Mouse (Mus musculus): ENCODE measurements at regions not wholly inside any gene's neighbourhood (a gene's known extent, or its start where the extent isn't known, plus 50 kb on each side); places are given as distances from the start of the nearest gene placed in this dataset.
"Not testable (repeated sequence)": the region's sequence is repeated elsewhere in the genome, so short reads cannot be mapped to it uniquely, and the experiment has no call there.

DNA sequence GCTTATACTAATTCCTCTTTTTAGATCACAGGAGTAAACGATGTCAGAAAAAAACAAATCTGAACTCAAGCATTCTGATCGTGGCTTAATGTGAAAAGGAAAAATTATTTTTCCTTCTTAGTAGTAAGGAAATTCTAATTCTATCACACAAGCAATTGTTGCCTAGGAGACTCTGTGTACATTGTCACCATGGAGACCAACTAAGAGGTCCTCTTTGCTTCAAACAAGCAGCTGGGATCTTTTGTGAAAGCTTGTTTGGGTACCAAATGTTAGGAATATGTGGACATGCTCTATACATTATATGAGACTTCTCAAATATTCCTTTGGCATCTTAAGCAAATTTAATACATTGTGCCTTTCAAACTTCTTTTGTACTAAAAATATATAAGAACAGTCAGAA, 345.9 kb upstream of the Atp10a start:
- no peak for DNase-seq (ENCODE audit: low spot score in 2 of 2)

DNA sequence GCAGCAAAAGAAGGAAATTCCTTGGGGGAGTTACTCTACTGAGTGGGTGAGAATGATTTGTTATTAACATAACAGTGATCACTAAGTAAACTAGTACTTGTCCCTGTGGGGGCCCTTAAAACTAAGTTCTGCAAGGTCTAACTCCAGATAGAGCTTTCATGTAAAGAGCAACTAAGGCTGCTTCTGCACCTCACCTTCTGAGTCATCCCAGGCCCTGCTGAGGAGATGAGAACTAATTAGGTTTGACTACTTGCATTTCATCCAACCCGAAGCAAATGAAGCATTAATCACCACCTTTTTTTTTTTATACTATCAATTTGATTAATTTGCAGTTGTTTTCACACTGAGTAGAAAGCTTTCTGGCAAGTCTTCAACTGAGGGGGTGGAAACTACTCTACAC, 333.6 kb upstream of the Atp10a start:
- no peak for DNase-seq (ENCODE audit: low spot score in 2 of 2)

DNA sequence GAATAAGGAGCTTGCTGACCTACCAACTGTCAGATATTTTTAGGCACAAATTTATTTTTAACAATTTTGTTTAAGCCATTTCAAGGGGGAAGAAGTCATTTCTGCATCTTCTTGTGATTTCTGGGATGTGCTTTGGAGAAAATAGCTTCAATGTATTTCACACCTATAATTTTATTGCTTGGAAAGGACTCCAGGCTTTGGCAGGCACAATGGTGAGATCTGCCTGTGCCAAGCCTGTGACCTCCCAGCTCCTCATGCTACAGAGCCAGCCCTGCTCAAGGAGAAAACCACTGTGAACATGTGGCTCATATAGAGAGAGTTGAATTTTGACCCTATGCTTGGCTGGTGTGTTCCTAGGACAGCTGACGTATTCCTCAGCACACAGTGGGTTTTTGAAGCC, 288.6 kb upstream of the Atp10a start:
- peak in 1 of 2 experiments; percentile 5 for DNase-seq (ENCODE audit: low spot score in 2 of 2)

DNA sequence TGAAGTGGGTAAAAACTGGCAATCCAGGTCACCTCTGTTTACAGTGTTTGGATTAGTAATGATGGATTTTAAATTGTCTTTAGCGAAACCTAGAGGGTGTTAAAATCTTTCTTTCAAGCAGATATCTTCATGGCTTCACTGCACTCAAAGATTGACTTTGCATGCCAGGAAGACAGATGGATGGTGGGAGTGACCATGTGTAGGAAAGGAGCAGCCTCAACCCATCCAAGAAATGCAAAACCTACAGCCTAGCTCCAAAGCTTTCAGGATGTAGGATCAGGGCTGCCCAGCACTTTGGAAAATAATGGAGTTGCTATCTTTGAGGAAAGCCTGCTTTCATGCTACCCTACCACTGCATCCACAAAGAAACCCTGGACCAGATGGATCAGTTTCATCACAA, 272.6 kb upstream of the Atp10a start:
- DNase-seq (ENCODE audit: low spot score in 2 of 2), result peak; percentile 60 to 66

DNA sequence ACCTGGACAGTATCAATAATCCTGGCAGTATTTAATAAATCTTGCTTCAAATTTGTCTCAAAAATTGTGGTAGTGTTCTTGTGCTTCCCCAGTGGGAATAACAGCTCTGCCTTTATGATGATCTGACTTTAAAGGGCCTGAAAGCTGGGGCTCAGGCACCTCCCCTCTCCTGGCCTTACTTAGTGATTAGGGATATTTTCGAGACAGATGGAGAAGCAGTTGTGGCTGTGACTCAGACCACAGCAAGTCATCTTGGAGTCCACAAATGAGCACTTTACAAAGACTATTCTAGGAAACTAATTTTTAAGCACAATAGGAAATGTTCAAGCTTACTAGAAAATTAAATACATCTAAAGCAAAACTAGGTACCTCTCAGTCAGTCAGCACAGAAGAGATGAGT, 267.6 kb upstream of the Atp10a start:
- DNase-seq (ENCODE audit: low spot score in 2 of 2), result no peak

DNA sequence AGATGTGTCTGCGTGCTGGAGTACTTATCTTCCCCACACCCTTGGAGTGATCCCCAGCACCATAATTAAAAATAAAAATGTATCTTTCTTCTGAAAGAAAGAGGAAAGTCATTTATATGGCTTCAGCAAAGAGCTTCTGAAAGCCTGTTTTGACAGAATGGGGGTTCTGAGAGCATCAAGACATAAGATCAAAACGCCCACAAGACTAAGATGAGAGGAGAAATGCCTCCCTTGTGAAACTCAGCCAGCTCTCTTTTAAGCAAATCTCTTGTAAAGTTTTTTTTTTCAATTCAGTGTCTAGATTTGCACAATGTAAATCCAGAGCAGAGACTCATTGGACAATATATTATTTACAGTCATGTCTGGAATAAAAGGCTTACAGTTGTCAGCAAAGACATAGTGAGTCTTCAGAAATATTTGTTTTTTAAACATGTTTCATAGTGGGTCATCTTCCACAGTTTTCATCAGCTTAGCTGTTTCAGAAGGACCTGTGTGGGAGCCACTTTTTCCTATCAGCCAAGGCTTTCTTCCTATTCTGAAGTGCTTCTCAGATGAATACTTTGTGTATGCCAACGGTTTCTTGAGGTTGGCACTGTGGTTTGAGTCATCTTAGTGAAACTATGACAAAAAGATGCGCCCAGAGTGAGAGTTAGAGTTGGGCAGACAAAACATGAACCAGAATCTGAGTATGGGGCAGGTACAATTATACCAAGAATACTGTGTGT, 263.4 kb upstream of the Atp10a start:
- no peak for DNase-seq (ENCODE audit: low spot score in 2 of 2)

DNA sequence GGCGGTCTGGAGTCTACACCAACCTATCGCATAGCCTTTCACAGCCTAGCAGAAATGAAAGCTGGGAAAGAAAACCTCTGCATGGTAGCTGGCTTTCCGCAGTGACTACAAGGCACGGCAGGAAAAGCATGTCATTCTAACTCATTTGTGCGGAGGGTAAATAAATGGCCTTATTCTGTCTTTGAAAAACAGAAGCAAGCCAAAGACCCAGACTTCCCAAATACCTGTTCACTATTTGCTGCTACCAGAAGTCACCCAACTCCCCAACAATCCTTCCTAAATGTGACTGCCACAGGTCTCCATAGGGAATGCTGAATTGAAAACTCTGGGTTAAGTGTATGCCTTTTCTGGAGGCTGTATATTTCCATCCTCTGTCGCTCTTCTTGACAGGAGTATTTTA, 258.0 kb upstream of the Atp10a start:
- no peak for DNase-seq (ENCODE audit: low spot score in 2 of 2)

DNA sequence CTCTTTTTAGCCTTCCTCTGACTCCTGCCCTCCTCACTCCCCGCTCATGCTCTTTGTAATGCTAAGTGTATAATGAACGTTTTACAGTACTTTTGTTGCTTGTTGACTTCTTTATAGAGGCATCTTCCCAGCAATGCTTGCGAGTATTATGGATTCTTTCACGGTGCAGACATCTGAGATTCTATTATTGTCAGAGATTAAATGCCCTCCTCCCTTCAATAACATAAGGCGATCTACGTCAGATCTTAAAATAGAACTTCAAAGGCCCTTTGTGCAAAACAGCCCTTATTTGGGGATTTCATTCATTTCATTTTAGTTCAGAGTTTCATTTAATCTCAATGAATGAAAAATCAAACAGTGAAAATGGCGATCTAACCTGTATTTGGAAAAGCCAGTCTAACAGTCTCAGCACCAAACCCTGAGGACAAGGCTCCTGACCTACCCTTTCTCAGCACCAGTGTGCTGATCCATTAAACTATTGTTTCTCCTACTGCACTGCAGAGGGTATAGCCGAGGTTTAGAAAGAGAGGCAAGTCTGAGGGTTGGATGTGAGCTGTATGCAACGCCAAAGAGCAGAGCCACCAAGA, 257.3 kb upstream of the Atp10a start:
- DNase-seq (ENCODE audit: low spot score in 2 of 2), result no peak

DNA sequence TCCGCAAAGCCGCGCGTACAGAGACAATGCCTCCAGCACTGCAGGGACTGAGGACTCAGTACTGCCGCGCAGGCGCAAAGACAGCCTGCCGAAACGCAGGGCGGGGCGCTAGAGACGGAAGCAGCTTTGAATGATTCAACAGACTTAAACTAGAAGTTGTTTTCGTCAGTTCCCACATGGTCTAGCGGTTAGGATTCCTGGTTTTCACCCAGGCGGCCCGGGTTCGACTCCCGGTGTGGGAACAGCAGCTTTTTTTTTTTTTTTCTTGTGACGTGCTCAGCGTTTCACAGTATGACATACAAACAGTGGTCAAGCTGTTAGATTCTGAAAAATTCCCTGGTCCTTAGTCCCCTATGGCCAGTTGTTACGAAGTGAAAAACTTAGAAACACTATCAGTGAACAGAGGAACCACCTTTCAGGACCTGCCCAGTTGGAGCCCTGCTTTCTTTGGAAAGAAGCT, 256.8 kb upstream of the Atp10a start:
- peak; percentile 91 to 94 for DNase-seq (ENCODE audit: low spot score in 2 of 2)

DNA sequence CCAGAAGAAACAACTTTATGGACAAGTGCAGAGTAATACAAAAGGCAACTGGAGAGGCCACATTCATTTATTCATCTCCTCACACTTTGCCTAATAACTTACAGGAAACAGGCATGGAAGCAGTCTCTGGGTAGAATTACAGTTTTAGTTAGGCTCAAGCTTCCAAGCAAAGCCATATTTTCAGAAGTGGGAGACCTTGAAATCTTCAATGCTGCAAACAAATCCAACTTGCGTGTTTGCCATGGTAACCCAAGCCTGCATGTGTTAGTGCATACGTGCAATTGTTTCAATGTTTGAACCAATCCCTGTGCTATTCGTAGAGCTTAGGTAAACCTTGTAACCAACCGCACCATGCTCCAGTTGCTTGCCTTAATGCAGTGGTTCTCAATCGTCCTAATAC, 256.3 kb upstream of the Atp10a start:
- DNase-seq (ENCODE audit: low spot score in 2 of 2), result no peak

DNA sequence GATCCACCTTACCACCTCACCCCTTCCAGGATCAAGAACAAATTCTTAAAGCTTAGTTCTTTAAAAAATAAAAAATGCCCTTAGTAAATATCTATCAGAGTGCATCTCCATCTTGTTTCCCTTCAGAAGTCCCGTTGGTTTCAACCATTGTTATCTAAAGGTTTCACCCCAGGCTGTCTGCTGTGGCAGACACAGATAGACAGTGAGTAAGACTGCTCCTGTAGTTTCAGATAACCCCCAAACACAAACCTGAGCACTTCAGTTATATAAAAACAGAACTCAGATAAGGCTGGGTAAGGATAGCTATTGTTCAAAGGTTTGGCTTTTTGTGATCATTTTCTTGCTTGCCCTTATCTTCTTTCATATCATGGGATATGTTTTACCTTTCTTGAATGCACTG, 255.4 kb upstream of the Atp10a start:
- DNase-seq (ENCODE audit: low spot score in 2 of 2), result no peak

DNA sequence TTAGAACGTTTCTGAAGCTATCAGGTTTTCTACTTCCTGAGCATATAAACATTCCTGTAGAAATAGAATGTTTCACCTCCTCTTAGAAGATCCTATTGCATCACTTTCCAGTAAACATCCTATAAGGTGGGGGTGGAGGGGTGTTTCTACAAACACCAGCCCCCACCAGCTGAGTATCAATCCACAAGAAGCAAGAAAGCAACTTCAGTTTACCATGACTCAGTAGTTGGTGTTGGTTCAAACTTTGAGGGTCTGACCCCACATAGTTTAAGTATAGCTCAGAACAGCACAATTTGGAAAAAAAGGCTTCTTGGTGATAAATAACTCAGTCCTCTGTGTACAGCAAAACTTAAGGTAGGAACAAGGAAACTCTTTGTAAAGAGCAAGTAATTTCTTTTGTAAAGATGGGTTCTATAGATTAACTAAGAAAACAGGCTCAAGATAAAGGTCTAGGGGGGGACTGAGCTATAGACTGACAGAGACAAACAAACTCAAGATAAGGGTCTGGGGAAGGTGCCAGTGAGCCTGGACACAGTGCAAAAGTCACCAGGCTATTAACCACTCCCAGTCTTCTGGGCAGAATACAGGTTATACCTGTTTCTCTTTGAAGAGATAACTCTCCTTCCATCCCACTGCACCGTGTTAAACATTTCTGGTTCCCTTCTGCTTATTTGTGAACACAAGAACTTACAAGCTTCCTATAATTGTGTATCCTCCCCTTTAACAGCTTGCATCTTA, 218.9 kb upstream of the Atp10a start:
- DNase-seq (ENCODE audit: low spot score in 2 of 2), result no peak

DNA sequence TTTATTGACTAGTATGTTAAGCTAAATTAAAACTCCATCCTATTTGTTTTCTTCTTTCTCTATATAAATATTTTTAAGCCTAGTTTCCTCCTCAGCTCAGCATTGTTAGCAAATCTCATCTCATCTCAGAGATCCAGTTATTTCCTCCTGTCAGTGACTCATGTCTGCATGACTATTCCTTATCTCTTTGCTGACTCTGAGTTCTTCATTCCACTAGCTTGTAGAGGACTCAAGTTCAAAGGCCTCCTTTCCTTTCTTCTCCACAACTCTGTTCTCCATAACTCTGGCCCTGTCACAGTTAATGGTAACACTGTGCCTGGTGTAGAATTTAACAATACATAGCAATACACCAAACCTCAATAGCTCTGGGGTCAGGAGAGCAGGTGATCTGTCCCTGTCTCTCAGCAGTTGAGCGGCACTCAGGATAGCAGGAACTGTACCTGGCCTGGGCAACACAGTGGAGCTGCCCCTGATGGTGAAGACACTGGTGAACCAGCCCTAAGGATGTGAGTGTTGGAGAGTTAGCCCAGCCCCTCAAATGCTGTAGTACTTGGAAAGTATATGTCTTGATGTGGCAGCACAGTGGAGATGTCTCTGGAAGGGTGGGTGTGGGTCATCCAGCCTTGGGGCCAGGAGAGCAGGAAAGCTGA, 213.3 kb upstream of the Atp10a start:
- no peak for DNase-seq (ENCODE audit: low spot score in 2 of 2)

DNA sequence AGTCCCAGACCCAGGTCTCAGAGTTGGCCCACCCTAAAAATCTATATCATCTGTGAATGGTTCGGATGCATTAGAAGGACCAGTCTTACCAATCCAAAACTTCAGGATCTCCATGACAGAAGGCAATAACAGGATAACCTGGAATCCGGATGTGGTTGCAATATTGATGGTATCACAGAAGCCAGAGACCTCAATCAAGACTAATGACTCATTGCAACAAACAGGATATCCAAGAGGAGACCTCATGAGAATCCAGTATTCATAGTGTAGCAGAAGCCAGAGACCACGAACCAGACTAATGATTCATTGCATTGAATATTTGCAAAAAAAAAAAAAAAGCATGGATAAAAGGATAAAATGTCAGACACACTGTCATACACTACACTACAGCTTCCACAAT, 212.7 kb upstream of the Atp10a start:
- DNase-seq (ENCODE audit: low spot score in 2 of 2), result no peak

DNA sequence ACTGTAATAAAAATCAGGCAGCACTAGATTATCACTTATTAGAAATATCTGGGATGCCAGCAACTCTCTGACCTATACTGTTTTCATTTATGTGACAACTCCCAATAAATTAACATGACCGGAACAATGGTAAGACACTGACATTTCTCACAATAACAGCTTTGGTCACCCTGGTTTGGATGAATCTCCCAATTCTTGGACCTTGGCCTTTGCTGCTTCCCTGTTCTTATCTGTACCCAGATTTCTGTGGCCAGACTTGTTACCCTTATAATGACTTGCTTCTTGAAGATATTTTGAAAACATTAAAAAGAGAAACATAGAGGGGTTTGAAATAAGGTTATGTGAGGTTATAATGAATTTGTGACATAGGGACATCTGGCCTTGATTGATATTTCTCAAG, 210.2 kb upstream of the Atp10a start:
- no peak for DNase-seq (ENCODE audit: low spot score in 2 of 2)

DNA sequence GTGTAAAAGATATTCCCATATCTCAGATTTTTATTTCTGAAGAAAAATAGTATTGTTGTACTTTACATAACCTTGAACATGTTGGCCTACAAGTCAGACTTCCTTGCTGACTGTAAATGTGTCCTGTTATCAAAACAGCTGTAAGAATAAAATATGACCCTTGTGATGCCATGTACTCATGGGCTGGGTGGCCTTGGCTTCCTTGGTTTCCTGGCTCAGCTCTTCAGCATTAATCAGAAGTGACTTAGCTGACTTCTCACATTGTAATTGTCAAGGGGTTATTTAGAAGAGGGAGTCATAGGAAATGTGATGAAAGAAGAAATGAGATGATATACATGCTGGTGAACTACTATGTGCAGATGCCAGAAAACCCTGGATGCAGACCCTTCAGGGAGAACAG, 209.7 kb upstream of the Atp10a start:
- no peak for DNase-seq (ENCODE audit: low spot score in 2 of 2)

DNA sequence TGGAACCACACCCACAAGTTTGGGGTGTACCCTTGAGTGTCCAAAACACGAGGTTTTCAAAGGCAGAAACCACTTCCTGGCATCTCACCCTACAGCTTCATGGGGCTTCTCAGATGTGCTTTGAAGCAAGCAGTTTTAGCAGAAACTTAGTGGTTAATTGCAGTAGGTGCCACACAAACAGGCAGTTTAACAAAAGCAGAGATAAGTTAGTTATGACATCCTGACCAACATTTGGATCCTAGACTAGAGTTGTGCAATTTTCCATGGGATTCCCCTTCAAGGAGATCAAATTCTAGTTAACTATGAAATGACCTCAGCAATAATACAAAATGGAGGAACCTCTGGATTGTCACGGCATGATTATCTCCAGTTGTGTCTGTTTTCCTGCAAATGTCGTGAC, 207.2 kb upstream of the Atp10a start:
- no peak for DNase-seq (ENCODE audit: low spot score in 2 of 2)

DNA sequence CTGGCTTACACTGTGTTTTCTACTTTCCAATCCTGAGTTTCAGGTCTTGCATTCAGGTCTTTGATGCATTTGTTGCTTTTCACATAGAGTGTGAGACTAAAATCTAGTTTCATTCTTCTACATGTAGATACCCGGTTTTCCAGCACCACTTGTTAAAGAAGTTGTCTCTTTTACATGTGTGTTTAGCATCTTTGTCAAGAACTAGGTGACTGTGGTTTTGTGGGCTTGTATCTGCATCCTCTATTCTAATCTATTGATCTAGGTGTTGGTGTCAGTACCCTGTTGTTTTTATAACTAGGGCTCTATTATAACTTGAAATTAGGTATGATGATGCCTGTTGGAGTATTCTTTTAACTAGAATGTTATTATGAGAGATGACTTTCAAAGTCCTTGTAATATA, 204.0 kb upstream of the Atp10a start:
- no peak for DNase-seq (ENCODE audit: low spot score in 2 of 2)

DNA sequence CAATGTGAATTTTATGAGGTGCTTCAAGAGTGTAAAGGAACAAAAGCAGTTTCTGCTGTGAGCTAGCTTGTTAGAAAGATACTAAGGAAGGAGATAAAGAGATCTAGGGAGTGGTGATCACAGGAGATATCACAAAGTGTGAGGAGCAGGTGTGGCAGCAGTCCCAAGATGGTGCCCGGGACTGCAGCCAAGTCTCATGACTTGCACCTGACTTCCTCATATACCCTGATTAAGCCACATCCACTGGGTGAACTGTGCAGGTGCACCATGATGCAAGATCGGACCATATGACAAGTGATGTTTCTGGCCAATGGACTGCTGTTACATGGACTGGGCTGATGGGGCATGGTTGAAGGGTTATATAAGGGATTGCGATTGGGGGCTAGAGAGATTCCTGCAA, 197.8 kb upstream of the Atp10a start:
- DNase-seq (ENCODE audit: low spot score in 2 of 2), result not testable (repeated sequence)

DNA sequence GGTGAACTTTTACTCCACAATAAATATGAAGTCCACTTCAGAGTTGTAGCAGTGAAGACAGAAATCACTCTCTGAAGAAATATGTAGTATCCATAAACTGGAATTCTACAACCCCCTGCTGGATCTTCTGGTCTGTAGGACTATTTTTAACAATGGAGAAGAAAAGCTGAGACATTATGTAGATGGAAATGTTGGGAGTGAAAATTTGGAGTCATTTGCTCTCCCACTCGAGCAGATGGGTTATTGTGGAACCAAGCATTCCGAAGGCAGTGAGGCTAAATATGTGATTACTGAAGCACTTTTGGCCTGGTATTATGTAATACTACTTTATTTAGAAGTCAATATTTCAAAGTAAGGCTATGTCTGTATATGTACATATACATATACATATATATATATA, 195.0 kb upstream of the Atp10a start:
- peak in 1 of 2 experiments; percentile 25 for DNase-seq (ENCODE audit: low spot score in 2 of 2)

DNA sequence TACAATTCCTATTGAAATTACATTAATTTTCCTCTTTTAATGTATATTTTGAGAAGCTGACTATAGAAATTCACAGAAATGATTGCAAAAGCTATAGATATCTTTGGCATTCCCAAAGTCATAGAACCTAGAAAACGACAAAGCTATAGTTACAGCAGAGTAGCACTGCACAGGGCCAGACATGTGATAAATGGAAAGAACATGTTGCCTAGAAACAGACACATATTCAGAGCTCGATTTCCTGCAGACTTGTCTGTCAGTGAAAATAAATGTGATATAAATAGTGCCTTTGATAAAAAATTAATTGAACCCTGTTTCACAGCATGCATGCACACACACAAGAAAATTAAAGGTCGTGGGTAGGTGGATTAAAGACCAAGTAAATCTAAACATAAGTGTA, 182.8 kb upstream of the Atp10a start:
- DNase-seq (ENCODE audit: low spot score in 2 of 2), result peak; percentile 5 to 20

DNA sequence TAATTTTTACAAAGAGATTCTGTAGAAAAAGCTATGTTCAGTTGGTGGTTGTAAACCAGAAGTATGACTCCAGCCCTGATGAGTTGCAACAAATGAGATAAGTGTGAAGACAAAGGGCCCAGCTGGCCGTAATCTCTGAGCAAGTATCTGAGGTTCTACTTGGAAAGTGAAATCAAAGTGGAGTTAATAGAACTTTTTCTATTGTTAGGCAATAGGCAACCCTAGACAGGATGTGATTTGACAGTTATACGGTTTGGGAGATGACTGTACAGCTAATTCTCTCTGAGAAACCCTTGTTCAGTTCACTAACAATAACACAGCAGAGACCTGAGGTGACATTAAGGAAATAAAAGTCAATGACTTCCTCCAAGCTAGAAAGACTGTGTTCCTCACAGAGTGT, 180.8 kb upstream of the Atp10a start:
- no peak for DNase-seq (ENCODE audit: low spot score in 2 of 2)

DNA sequence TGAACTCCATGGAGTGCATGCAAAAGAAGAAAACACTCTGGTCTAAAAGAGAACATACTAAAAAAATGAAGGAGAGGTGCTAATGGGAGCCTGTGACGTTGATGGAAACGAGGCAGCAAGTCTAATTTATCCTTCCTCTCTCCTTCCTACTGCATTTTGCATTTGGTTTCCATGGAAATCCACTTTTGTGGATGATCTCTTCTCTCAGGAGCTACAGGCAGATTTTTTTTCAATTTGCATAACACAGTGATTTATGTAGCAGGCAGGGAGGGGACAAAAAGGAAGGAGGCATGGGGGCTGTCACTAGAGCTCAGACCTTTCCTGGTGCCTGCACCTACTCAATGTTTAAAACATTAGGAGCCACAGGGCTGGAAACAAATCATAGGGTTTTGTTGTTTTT, 167.7 kb upstream of the Atp10a start:
- peak in 1 of 2 experiments; percentile 37 for DNase-seq (ENCODE audit: low spot score in 2 of 2)
